Mouse (Mus musculus) layer of hippocampus, adult 9-11 months (tissue): Measurements from ENCODE around the gene Prap1.
"Not testable (repeated sequence)": the region's sequence is repeated elsewhere in the genome, so short reads cannot be mapped to it uniquely, and the experiment has no call there.

Experiments
- DNase-seq: peaks from one replicate; pipeline ENCODE4 v3.0.0; 2022

Prap1 gene

GRCm38 (mm10) chr7:140090601-140091000, 2.6 kb upstream of the Prap1 start:
- DNase-seq: no peak

- DNase-seq: no peak
Measured at GRCm38 (mm10) chr7:140094954-140095353, 1.8 kb downstream of the Prap1 start.

- DNase-seq: no peak
Measured at GRCm38 (mm10) chr7:140095556-140095955, 2.4 kb downstream of the Prap1 start.

GRCm38 (mm10) chr7:140096055-140096454, 2.9 kb downstream of the Prap1 start:
- no peak for DNase-seq

GRCm38 (mm10) chr7:140098466-140098865, 5.3 kb downstream of the Prap1 start:
- no peak for DNase-seq

- DNase-seq: no peak
Measured at GRCm38 (mm10) chr7:140101498-140101897, 8.3 kb downstream of the Prap1 start.

GRCm38 (mm10) chr7:140101993-140102860, 9.0 kb downstream of the Prap1 start, which contains the start of gene Fuom:
Gene Fuom, minus strand, starts transcription at chr7:140102441.
- peak; percentile 86 for DNase-seq

- no peak for DNase-seq
Measured at GRCm38 (mm10) chr7:140104009-140104408, 10.8 kb downstream of the Prap1 start.

GRCm38 (mm10) chr7:140111943-140112342, 18.7 kb downstream of the Prap1 start:
- peak; percentile 36 for DNase-seq

GRCm38 (mm10) chr7:140115583-140116328, 22.6 kb downstream of the Prap1 start, which contains the start of gene Paox:
Gene Paox, plus strand, starts transcription at chr7:140115799.
- peak; percentile 76 for DNase-seq

GRCm38 (mm10) chr7:140116329-140117054, 23.3 kb downstream of the Prap1 start, which contains the start of gene Echs1:
Gene Echs1, minus strand, starts transcription at chr7:140116476.
- DNase-seq: peak; percentile 93

GRCm38 (mm10) chr7:140120484-140120883, 27.3 kb downstream of the Prap1 start:
- DNase-seq: no peak

- DNase-seq: no peak
Measured at GRCm38 (mm10) chr7:140121338-140121910, 28.2 kb downstream of the Prap1 start.

GRCm38 (mm10) chr7:140122765-140123164, 29.6 kb downstream of the Prap1 start:
- DNase-seq: no peak

GRCm38 (mm10) chr7:140124382-140124781, 31.2 kb downstream of the Prap1 start:
- no peak for DNase-seq

- peak; percentile 92 for DNase-seq
Measured at GRCm38 (mm10) chr7:140125278-140126021, 32.3 kb downstream of the Prap1 start.

GRCm38 (mm10) chr7:140126022-140126350, 32.8 kb downstream of the Prap1 start:
- DNase-seq: no peak

- DNase-seq: no peak
Measured at GRCm38 (mm10) chr7:140126934-140127333, 33.7 kb downstream of the Prap1 start.

- DNase-seq: no peak
Measured at GRCm38 (mm10) chr7:140127911-140128310, 34.7 kb downstream of the Prap1 start.

- not testable (repeated sequence) for DNase-seq
Measured at GRCm38 (mm10) chr7:140132184-140132583, 39.0 kb downstream of the Prap1 start.

GRCm38 (mm10) chr7:140134033-140134432, 40.8 kb downstream of the Prap1 start:
- not testable (repeated sequence) for DNase-seq
